Mouse (Mus musculus) cerebellum, adult 2 months (tissue): ENCODE results near the gene Insl6. TPM values are rescaled to one million over a fixed set of nuclear protein-coding genes. Genes with fewer than 3 reads are reported as not detected.

Source experiments
- DNase-seq, 2 experiments: peaks; one replicate each; pipeline ENCODE4 v3.0.0; 2021
- H3K27ac ChIP-seq: fragments of 200-500 bp; 2 replicates; pipeline ENCODE4 v1.5.1; 2012; ENCODE audit warnings: low read length, control low read depth, inconsistent platforms; ENCODE audit not compliant: insufficient read depth
- H3K27me3 ChIP-seq: fragments of 200-500 bp; 2 replicates; pipeline ENCODE4 v1.6.1; 2012; ENCODE audit warnings: inconsistent platforms, mild to moderate bottlenecking, low read length, moderate library complexity; ENCODE audit not compliant: control insufficient read depth, insufficient read depth
- H3K4me1 ChIP-seq: fragments of 200-500 bp; 2 replicates; pipeline ENCODE4 v1.6.1; 2011; ENCODE audit warnings: low read length; ENCODE audit not compliant: control insufficient read depth, insufficient read depth
- H3K4me3 ChIP-seq: fragments of 200-500 bp; replicated peaks from 2 replicates; pipeline ENCODE3; 2011; ENCODE audit warnings: mild to moderate bottlenecking, low read depth, low read length, control low read depth; ENCODE audit not compliant: insufficient read depth
- CTCF ChIP-seq: fragments of 200-500 bp; IDR thresholded peaks from 2 replicates; pipeline ENCODE4 v1.5.1; 2011; ENCODE audit warnings: low read depth, mild to moderate bottlenecking, control low read depth, low read length, moderate library complexity, borderline replicate concordance; ENCODE audit not compliant: insufficient read depth
- POLR2A ChIP-seq: fragments of 200-500 bp; IDR thresholded peaks from 2 replicates; pipeline ENCODE4 v1.6.1; 2011; ENCODE audit warnings: low read length, control low read depth, borderline replicate concordance; ENCODE audit not compliant: insufficient read depth
- WGBS: fragments of 180-500 bp; shearing (Covaris S2); methylation state at CpG from one replicate; pipeline ENCODE4 v1.1.7; 2018; 5-methylcytosine and 5-hydroxymethylcytosine counted together
- polyA plus RNA-seq: library from polyadenylated mRNA; depleted of rRNA; stranded (reverse); fragments of >200 nt; gene quantifications from 2 replicates; pipeline ENCODE4 v1.2.3, GENCODE M21; 2012

The Insl6 gene
- polyA plus RNA-seq, 1 experiment: 1.2 TPM

DNA sequence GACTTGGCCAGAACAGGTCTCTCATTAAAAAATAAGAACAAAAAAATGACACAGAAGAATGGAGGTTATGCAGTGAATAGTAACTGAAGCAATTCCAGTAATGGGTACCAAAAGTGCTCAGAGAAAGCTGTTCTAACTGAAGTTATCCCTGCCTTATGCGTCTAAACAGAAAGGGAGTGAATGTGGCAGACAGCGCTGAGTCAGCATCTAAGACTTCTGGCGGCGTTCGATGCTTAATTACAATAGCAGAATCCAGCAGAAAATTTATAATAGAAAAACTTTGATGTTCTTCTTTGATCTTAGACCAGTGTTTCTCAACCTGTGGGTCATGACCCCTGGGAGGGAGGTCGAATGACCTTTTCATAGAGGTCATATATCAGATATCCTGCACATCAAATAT is 20.5 kb upstream of the Insl6 start:
- no peak for DNase-seq
- H3K27ac ChIP-seq: no peak overlapping the region
- H3K4me3 ChIP-seq: no peak overlapping the region
- H3K27me3 ChIP-seq: no peaks in the 10 kb centered on the region
- no peaks in the 10 kb centered on the region for H3K4me1 ChIP-seq
- TF ChIP-seq CTCF (no peak), POLR2A (no peak)
- 82% methylated on average over 6 of the region's 6 CpGs for WGBS

DNA sequence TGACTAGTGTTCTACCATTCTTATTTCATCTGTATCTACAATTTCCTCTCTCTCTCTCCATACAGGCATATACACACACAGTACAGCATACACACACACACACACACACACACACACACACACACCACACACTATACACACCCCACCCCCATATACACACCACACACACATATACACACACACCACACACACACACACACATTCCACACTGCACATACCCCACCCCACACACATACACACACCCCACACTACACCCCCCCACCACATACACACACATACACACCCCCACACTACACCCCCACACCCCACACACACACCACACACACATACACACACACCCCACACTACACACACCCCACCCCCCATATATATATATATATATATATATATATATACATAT is 19.7 kb upstream of the Insl6 start:
- TF ChIP-seq POLR2A (no peak), CTCF (no peak)
- DNase-seq: no peak
- H3K27ac ChIP-seq: no peak overlapping the region
- no peaks in the 10 kb centered on the region for H3K4me1 ChIP-seq
- H3K27me3 ChIP-seq: no peaks in the 10 kb centered on the region
- no peak overlapping the region for H3K4me3 ChIP-seq

DNA sequence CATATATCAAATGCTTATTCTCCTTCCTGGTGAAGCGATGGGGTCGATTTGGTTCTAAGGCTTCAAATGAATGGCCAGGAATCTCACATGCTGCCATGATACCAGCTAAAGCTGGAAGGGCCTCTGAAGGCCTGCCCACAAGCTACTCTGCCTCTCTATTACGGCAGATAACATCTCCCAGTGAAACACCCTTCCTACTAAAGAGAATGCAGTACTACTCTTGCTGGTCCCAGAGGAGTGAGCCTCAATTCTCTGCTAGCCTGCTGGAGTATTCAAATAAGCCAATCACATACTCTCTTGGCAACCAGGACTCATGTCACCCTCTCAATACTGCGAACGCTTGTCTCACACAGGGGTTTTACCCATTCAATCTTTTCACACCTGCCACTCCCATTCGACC is 17.1 kb upstream of the Insl6 start:
- no peaks in the 10 kb centered on the region for H3K4me1 ChIP-seq
- WGBS: 88% methylated on average over 6 of the region's 6 CpGs
- no peak overlapping the region for H3K4me3 ChIP-seq
- H3K27me3 ChIP-seq: no peaks in the 10 kb centered on the region
- TF ChIP-seq POLR2A (no peak), CTCF (no peak)
- no peak overlapping the region for H3K27ac ChIP-seq
- no peak for DNase-seq

DNA sequence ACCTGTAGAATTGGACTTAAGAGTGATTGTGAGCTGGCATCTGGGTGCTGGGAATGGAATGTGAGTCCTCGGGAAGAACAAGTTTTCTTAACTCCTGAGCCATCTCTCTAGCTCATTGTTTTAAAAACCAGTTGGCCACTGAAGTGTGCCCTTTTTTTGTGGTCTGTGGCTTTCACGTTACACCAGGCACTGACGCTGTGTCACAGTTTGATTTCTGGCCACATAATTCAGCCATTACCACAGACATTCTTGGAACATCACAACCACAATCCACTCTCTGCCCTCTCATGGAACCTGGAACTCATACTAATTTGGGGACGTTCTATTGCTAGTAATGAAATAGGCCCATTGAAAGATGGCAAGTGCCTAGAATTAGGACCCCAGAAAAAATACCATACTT is 15.9 kb upstream of the Insl6 start:
- no peak for DNase-seq
- H3K27me3 ChIP-seq: no peaks in the 10 kb centered on the region
- H3K4me1 ChIP-seq: no peaks in the 10 kb centered on the region
- TF ChIP-seq CTCF (no peak), POLR2A (no peak)
- no peak overlapping the region for H3K27ac ChIP-seq
- 75% methylated on average over 4 of the region's 4 CpGs for WGBS
- H3K4me3 ChIP-seq: no peak overlapping the region

DNA sequence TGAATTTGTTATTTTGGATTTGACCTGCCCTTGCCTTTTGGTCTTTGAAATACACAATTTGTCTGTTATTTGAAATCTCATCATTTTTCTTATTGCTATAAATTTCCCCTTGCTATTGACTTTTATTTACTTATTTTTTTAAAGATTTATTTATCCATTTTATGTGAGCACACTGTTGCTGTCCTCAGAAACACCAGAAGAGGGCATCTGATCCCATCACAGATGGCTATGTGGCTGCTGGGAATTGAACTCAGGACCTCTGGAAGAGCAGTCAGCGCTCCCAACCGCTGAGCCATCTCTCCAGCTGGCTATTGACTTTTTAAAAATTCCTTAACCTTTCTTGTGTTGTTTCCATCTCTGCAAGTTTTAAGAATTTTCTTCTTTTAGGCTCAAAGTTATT is 11.5 kb upstream of the Insl6 start:
- H3K27ac ChIP-seq: no peak overlapping the region
- no peak for TF ChIP-seq CTCF
- no peak for TF ChIP-seq POLR2A
- H3K4me3 ChIP-seq: no peak overlapping the region
- no peak for DNase-seq
- H3K27me3 ChIP-seq: no peaks in the 10 kb centered on the region; the same call in 1 of the 2 replicates
- H3K4me1 ChIP-seq: no peaks in the 10 kb centered on the region
- WGBS: 91% methylated on average over 2 of the region's 2 CpGs

DNA sequence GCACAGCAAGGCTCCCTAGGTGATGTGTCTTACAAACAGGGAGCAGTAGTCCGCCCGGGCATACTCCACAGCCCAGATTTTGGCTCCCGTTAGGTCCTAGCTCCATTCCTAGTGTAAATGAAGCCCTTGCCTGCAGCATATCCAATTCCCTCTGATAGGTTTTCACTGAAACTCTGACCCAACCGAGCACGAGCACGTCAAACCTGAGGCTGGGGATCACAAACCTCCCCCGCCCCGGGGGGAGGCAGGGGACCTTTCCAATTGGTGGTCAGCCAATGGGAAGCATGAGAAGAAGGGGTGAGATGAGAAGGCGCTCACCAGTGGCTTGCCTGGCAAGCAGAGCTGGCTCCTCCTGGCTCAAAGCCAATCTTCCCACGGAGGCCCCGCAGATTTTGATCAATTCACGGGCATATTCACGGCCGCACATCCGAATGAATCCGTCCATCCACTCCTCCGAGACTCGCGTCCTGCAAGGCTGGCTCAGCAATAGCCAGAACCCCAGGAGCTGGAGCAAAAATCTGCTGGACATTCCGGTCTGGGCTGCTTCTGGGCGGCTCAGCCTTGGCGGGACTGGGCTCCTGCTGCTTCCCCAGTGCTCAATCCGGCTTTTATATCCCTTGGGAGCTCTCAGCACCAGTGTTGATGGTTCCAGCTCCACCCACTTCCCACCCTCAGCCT is 9.1 kb upstream of the Insl6 start, which contains the start of gene Rln1:
Gene Rln1, minus strand, starts transcription at position 603 of the 678 bp plus-strand sequence.
- Histone ChIP-seq H3K27me3 (no peaks in the 10 kb centered on the region; the same call in 1 of the 2 replicates), H3K27ac (no peak within 1 kb of the TSS), H3K4me3 (peak within 1 kb of the TSS; percentile 52), H3K4me1 (no peaks in the 10 kb centered on the region)
- DNase-seq: peak; percentile 38 to 53
- no peak for TF ChIP-seq CTCF
- WGBS: 1% methylated on average over 23 of the region's 23 CpGs

DNA sequence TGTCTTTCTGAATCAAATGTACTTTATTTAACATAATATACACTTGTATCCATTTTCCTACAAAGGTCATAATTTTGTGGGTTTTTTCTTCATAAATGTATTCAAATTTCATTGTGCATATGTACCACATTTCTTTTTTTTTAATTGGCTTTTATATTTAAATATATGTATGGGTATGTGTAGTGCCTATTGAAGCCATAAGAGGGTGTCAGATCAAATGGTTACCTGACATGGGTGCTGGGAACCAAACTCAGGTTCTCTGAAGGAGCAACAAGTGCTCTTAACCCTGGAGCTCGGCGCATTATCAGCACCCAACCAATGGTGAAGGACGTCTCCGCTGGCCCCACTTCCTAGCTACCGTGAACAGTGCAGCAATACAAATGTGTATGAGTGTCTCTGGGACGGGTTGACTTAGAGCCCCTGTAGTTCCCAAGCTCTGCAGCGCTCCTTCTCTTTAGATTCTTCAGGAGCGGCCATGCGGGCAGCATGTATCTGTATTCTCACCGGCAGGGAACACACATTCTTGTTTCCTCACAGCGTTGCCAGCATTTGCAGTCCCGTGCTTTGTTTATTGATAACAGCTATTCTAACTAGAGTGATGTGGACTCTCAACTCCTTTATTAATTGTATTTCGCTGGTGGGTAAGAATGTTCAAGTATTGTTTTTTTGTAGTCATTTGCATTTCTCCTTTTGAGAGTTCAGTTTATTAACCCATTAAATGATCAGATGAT is 1.8 kb upstream of the Insl6 start:
- Histone ChIP-seq H3K4me3 (no peak overlapping the region), H3K27me3 (no peaks in the 10 kb centered on the region; the same call in 1 of the 2 replicates), H3K27ac (no peak overlapping the region), H3K4me1 (no peaks in the 10 kb centered on the region)
- WGBS: 58% methylated on average over 13 of the region's 13 CpGs
- TF ChIP-seq POLR2A (no peak), CTCF (no peak)
- no peak for DNase-seq

DNA sequence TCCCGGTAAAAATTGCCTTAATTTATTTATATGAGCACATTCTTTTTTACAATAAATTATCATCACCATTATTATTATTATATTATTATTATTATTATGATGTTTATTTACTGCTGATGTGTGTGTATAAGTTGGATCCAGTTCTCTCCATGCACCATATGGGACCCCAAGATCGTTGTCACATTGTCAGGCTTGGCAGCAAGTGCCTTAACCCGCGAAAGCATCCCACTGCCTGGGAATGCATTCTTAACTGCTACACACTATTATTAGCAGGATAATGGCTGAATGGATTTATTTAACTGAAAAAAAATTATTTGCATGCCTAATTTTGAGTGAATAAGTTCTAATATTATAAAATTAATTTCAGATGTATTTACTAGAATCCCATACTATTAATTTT is 1.2 kb upstream of the Insl6 start:
- no peak overlapping the region for H3K27ac ChIP-seq
- no peak for DNase-seq
- H3K4me3 ChIP-seq: no peak overlapping the region
- WGBS: 50% methylated on average over 4 of the region's 4 CpGs
- no peaks in the 10 kb centered on the region for H3K4me1 ChIP-seq
- TF ChIP-seq CTCF (no peak), POLR2A (no peak)
- H3K27me3 ChIP-seq: no peaks in the 10 kb centered on the region

DNA sequence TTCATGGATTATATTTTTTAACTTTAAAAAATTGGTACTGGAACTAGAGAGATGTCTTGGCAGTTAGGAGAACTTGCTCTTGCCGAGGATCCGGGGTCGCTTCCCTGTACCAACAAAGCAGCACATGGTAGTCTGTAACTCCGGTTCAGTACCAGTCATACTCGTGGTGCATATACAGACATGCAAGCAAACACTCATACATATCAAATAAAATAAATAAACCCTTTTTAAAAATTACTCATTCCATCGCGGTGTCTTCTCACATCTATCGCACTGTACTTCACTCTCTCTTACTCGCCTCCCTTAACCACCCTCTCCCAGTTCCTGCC is 660 bp upstream of the Insl6 start:
- H3K27ac ChIP-seq: no peak overlapping the region
- H3K4me3 ChIP-seq: no peak overlapping the region
- no peak for TF ChIP-seq CTCF
- TF ChIP-seq POLR2A: no peak
- DNase-seq: no peak
- H3K4me1 ChIP-seq: no peaks in the 10 kb centered on the region
- 77% methylated on average over 9 of the region's 9 CpGs for WGBS
- no peaks in the 10 kb centered on the region for H3K27me3 ChIP-seq
